Mouse (Mus musculus) lung, embryonic 15.5 days (tissue): ENCODE data around the gene Dusp27. TPM values are rescaled to one million over a fixed set of nuclear protein-coding genes. Genes with fewer than 3 reads are reported as not detected.

Experiments
- ATAC-seq: fragments of 200-750 bp; cut with Nextera tagmentation; 2 replicates; pipeline ENCODE4 v1.8.0; 2017; ENCODE audit warnings: moderate number of reproducible peaks, borderline replicate concordance; ENCODE audit not compliant: low FRiP score, low TSS enrichment; ENCODE audit errors: extremely low read depth
- H3K27ac ChIP-seq: fragments of 300-500 bp; sonication (generic); 2 replicates; pipeline ENCODE4 v1.5.1; 2015; ENCODE audit warnings: moderate library complexity, mild to moderate bottlenecking, inconsistent platforms
- H3K27me3 ChIP-seq: fragments of 300-500 bp; sonication (generic); 2 replicates; pipeline ENCODE4 v1.6.1; 2015; ENCODE audit warnings: inconsistent platforms
- H3K36me3 ChIP-seq: fragments of 300-500 bp; sonication (generic); 2 replicates; pipeline ENCODE4 v1.6.1; 2015; ENCODE audit warnings: inconsistent platforms
- H3K4me1 ChIP-seq: fragments of 300-500 bp; sonication (generic); 2 replicates; pipeline ENCODE4 v1.6.1; 2015; ENCODE audit warnings: inconsistent platforms
- H3K4me2 ChIP-seq: fragments of 300-500 bp; sonication (generic); 2 replicates; pipeline ENCODE4 v1.6.1; 2015; ENCODE audit warnings: inconsistent platforms, mild to moderate bottlenecking, moderate library complexity
- H3K4me3 ChIP-seq: fragments of 300-500 bp; sonication (generic); 2 replicates; pipeline ENCODE4 v1.5.1; 2015; ENCODE audit warnings: mild to moderate bottlenecking, inconsistent platforms
- H3K9ac ChIP-seq: fragments of 300-500 bp; sonication (generic); 2 replicates; pipeline ENCODE4 v1.6.1; 2015; ENCODE audit warnings: inconsistent platforms
- H3K9me3 ChIP-seq: fragments of 300-500 bp; sonication (generic); 2 replicates; pipeline ENCODE4 v1.6.1; 2016; ENCODE audit warnings: inconsistent platforms
- WGBS: fragments of 180-500 bp; shearing (Covaris S2); methylation state at CpG from one replicate; pipeline ENCODE4 v1.1.7; 2015; 5-methylcytosine and 5-hydroxymethylcytosine counted together
- polyA plus RNA-seq: library from polyadenylated mRNA; unstranded; fragments of >200 nt; fragmentation: Nextera tagmentation; extraction: Ambion mirVana; gene quantifications from 2 replicates; pipeline ENCODE4 v1.2.1, GENCODE M21; 2015

Gene Dusp27
- polyA plus RNA-seq, result 3.3 and 4.5 TPM in 2 replicates

DNA sequence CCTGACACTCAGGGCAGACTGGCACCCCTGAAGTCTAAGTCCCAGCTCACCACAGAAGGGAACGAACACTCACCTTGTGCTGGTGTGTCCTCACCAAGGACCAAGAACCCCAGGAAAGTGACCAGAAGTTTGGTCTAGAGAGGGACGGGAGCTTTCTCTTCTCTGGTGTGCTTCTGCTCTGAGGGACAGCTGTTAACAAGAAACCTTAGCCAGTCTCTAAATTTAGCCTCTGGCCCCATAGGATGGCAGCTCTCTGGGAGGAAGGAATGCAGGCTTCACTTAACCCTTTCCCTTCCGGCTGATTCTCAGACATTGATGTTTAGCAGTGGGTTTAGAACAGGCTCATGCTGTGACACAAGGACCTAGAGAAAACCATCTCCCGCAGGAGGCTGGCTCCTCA is at the start of gene Dusp27:
Gene Dusp27, minus strand, starts transcription at position 204 of the 400 bp plus-strand sequence.
- Histone ChIP-seq H3K9ac (no peak within 1 kb of the TSS), H3K4me3 (peak within 1 kb of the TSS; percentile 3; the same call in 1 of the 2 replicates), H3K9me3 (no peaks in the 10 kb centered on the region), H3K36me3 (no peaks in the 10 kb centered on the region), H3K4me2 (peak within 1 kb of the TSS; percentile 27), H3K27ac (peak within 1 kb of the TSS; percentile 65), H3K27me3 (no peaks in the 10 kb centered on the region), H3K4me1 (peaks cover 24% of the 10 kb centered on the region)
- WGBS, result 33% methylated on average over 4 of the region's 4 CpGs
- ATAC-seq, result 0 out of 2 replicates have a peak, but pooled peaks have one; percentile 33

GRCm38 (mm10) chr1:166173621-166174020 is 45.9 kb upstream of the Dusp27 start:
- Histone ChIP-seq H3K27ac (no peak overlapping the region), H3K27me3 (no peaks in the 10 kb centered on the region), H3K9ac (no peak overlapping the region), H3K9me3 (no peaks in the 10 kb centered on the region), H3K36me3 (no peaks in the 10 kb centered on the region), H3K4me3 (no peak overlapping the region), H3K4me2 (no peak overlapping the region), H3K4me1 (no peaks in the 10 kb centered on the region)
- no peak for ATAC-seq
- WGBS, result 76% methylated on average over 9 of the region's 9 CpGs

GRCm38 (mm10) chr1:166172992-166173391 is 45.3 kb upstream of the Dusp27 start:
- H3K9ac ChIP-seq, result no peak overlapping the region
- no peak overlapping the region for H3K4me2 ChIP-seq
- ATAC-seq, result no peak
- no peak overlapping the region for H3K27ac ChIP-seq
- no peaks in the 10 kb centered on the region for H3K36me3 ChIP-seq
- H3K4me1 ChIP-seq, result no peaks in the 10 kb centered on the region
- no peaks in the 10 kb centered on the region for H3K27me3 ChIP-seq
- 55% methylated on average over 3 of the region's 3 CpGs for whole genome bisulfite sequencing
- H3K9me3 ChIP-seq, result no peaks in the 10 kb centered on the region
- H3K4me3 ChIP-seq, result no peak overlapping the region

DNA sequence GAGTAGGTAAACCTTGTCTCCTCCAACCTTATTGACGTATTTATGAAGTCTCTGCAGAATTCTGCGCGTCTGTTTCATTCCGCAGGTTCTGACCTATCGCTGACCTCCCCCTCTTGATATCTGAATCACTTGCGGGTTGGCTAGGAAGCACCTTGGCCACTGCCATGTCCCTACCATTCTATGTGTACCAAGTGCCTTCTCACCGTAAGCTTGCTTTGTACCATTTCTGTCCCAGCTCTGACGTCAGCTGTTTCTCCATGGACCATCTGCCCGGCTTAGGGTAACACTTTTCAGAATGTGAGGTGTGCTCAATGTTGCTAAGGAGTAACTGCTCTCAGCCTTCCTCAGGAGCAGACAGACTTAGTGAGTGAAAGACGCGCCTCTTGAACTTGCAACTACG is 43.1 kb upstream of the Dusp27 start:
- H3K4me1 ChIP-seq, result no peaks in the 10 kb centered on the region
- 80% methylated on average over 12 of the region's 12 CpGs for WGBS
- no peak for ATAC-seq

GRCm38 (mm10) chr1:166169713-166170112 is 42.0 kb upstream of the Dusp27 start:
- H3K9me3 ChIP-seq, result no peaks in the 10 kb centered on the region
- no peaks in the 10 kb centered on the region for H3K36me3 ChIP-seq
- H3K4me3 ChIP-seq, result no peak overlapping the region
- ATAC-seq, result no peak
- 84% methylated on average over 7 of the region's 7 CpGs for WGBS
- no peaks in the 10 kb centered on the region for H3K27me3 ChIP-seq
- no peak overlapping the region for H3K27ac ChIP-seq
- no peak overlapping the region for H3K4me2 ChIP-seq
- H3K9ac ChIP-seq, result no peak overlapping the region
- H3K4me1 ChIP-seq, result no peaks in the 10 kb centered on the region

More for the DNA sequence above, 43.1 kb upstream of the Dusp27 start:
- no peaks in the 10 kb centered on the region for H3K36me3 ChIP-seq
- H3K9me3 ChIP-seq, result no peaks in the 10 kb centered on the region
- H3K4me3 ChIP-seq, result no peak overlapping the region
- no peak overlapping the region for H3K27ac ChIP-seq
- no peaks in the 10 kb centered on the region for H3K27me3 ChIP-seq
- no peak overlapping the region for H3K4me2 ChIP-seq
- no peak overlapping the region for H3K9ac ChIP-seq

- Histone ChIP-seq H3K4me2 (no peak overlapping the region), H3K9me3 (no peaks in the 10 kb centered on the region), H3K9ac (no peak overlapping the region), H3K27ac (no peak overlapping the region), H3K4me1 (no peaks in the 10 kb centered on the region), H3K27me3 (no peaks in the 10 kb centered on the region), H3K36me3 (no peaks in the 10 kb centered on the region), H3K4me3 (no peak overlapping the region)
- 90% methylated on average over 7 of the region's 7 CpGs for WGBS
- no peak for ATAC-seq
Measured at GRCm38 (mm10) chr1:166168017-166168416, 40.3 kb upstream of the Dusp27 start.

DNA sequence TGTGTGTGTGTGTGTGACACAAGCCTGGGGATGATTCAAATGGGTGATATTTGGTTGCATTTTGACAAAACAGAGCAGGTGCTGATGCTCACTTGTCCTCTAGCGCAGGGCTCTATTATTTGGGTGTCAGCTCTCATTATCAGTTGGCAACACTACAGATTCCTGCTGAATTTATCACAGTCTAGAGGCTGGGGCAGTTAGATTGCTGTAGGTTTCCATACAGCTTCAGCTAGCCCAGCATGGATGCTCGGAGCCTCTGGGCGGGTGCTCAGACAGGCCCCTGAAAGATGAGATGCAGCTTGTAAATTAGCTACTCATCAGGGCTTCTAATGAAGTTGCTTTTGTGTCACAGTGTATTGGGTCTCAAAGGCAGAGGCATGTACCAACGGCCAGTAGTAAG is 39.7 kb upstream of the Dusp27 start:
- Histone ChIP-seq H3K4me1 (no peaks in the 10 kb centered on the region), H3K4me3 (no peak overlapping the region), H3K27me3 (no peaks in the 10 kb centered on the region), H3K36me3 (no peaks in the 10 kb centered on the region), H3K9ac (no peak overlapping the region), H3K27ac (no peak overlapping the region), H3K9me3 (no peaks in the 10 kb centered on the region), H3K4me2 (no peak overlapping the region)
- WGBS, result 82% methylated on average over 4 of the region's 4 CpGs
- ATAC-seq, result no peak

- no peak overlapping the region for H3K9ac ChIP-seq
- WGBS, result 90% methylated on average over 9 of the region's 9 CpGs
- peaks cover 4% of the 10 kb centered on the region for H3K27me3 ChIP-seq
- no peak overlapping the region for H3K27ac ChIP-seq
- H3K4me3 ChIP-seq, result no peak overlapping the region
- H3K4me2 ChIP-seq, result no peak overlapping the region
- no peaks in the 10 kb centered on the region for H3K9me3 ChIP-seq
- 0 out of 2 replicates have a peak, but pooled peaks cover 2% of the 10 kb centered on the region for H3K4me1 ChIP-seq
- no peaks in the 10 kb centered on the region for H3K36me3 ChIP-seq
- no peak for ATAC-seq
Measured at GRCm38 (mm10) chr1:166165159-166165558, 37.4 kb upstream of the Dusp27 start.

- Histone ChIP-seq H3K27ac (no peak overlapping the region), H3K36me3 (no peaks in the 10 kb centered on the region), H3K9ac (no peak overlapping the region), H3K4me2 (no peak overlapping the region), H3K9me3 (no peaks in the 10 kb centered on the region), H3K4me3 (no peak overlapping the region), H3K27me3 (peaks cover 10% of the 10 kb centered on the region), H3K4me1 (0 out of 2 replicates have a peak, but pooled peaks cover 2% of the 10 kb centered on the region)
- no peak for ATAC-seq
- WGBS, result 89% methylated on average over 14 of the region's 14 CpGs
Measured at GRCm38 (mm10) chr1:166164580-166164979, 36.9 kb upstream of the Dusp27 start.

DNA sequence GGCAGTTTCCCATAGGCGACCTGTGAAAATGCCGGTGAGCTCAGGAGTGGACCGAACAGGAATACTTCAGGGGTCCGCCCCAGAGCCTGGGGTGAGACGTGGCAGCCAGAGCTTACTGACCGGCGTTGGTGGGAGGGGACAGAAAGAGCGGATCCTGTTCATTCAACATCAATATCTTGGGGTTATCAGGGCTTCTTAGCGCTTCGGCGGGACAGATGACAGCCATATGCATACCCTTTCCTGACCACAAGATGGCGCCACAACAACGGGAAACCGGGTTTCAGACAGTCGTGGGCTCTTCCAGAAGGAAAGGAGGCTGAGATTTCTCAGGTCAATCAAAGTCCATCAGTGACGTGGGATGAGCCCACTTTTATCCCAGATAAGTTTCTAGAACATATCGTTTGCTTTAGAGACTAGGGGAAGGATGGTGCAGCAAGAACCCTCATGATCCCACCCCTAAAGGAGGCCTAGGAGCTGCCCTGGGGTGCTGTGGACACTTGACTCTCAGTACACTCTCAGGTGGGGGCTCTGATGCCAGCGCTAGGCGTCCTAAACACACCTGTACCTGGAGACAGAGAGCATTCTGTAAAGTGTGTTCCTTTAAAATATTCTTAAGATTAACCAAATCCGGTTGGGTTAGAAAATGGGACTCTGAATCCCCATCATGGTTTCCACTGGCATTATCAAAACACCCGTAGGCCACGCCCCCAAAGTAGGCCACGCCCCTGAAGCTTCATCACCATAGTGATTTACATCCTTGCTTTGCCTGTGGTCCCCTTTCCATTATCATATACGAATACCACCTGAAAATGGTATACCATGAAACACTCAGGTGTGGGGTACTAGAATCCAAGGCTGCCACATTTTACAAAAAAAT is 33.1 kb upstream of the Dusp27 start:
- H3K27ac ChIP-seq, result no peak overlapping the region
- WGBS, result 13% methylated on average over 24 of the region's 24 CpGs
- H3K9ac ChIP-seq, result no peak overlapping the region
- peak overlapping the region; percentile 35; the same call in 1 of the 2 replicates for H3K4me2 ChIP-seq
- peaks cover 32% of the 10 kb centered on the region for H3K27me3 ChIP-seq
- H3K9me3 ChIP-seq, result no peaks in the 10 kb centered on the region
- H3K4me1 ChIP-seq, result 0 out of 2 replicates have a peak, but pooled peaks cover 2% of the 10 kb centered on the region
- no peaks in the 10 kb centered on the region for H3K36me3 ChIP-seq
- 0 out of 2 replicates have a peak, but pooled peaks have one; percentile 11 for ATAC-seq
- H3K4me3 ChIP-seq, result 0 out of 2 replicates have a peak overlapping the region, but pooled peaks have one; percentile 10

- WGBS, result 47% methylated on average over 5 of the region's 5 CpGs
- Histone ChIP-seq H3K27ac (no peak overlapping the region), H3K36me3 (no peaks in the 10 kb centered on the region), H3K9me3 (no peaks in the 10 kb centered on the region), H3K27me3 (peaks cover 38% of the 10 kb centered on the region), H3K9ac (no peak overlapping the region), H3K4me3 (no peak overlapping the region), H3K4me1 (0 out of 2 replicates have a peak, but pooled peaks cover 2% of the 10 kb centered on the region), H3K4me2 (0 out of 2 replicates have a peak overlapping the region, but pooled peaks have one; percentile 35)
- 0 out of 2 replicates have a peak, but pooled peaks have one; percentile 20 for ATAC-seq
Measured at GRCm38 (mm10) chr1:166160111-166160510, 32.4 kb upstream of the Dusp27 start.

DNA sequence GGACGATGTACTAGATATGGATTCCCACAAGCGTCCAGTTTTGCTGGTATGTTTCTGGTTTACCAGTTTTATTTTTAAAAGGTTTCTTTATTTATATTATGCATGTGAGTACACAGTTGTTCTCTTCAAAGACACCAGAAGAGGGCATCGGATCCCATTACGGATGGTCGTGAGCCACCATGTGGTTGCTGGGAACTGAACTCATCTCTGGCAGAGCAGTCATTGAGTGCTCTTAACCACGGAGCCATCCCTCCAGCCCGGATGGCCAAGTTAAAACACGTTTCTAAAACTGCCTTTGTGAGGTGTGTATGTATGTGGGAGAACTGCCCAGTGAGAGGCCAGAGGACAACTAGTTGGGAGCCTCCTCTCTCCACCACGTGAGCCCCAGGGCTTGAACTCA is 30.9 kb upstream of the Dusp27 start:
- peaks cover 11% of the 10 kb centered on the region for H3K4me1 ChIP-seq
- no peak overlapping the region for H3K4me3 ChIP-seq
- no peak overlapping the region for H3K27ac ChIP-seq
- H3K27me3 ChIP-seq, result peaks cover 46% of the 10 kb centered on the region
- H3K9ac ChIP-seq, result no peak overlapping the region
- H3K9me3 ChIP-seq, result no peaks in the 10 kb centered on the region
- no peak overlapping the region for H3K4me2 ChIP-seq
- no peaks in the 10 kb centered on the region for H3K36me3 ChIP-seq
- WGBS, result 54% methylated on average over 9 of the region's 9 CpGs
- ATAC-seq, result no peak
